Mouse (Mus musculus): ENCODE measurements around the gene Slc25a26. TPM values are rescaled to one million over a fixed set of nuclear protein-coding genes. Genes with fewer than 3 reads are reported as not detected.

Slc25a26 gene
- 7.0 and 7.4 TPM in 2 replicates for polyA plus RNA-seq (2014; fragmentation: Nextera tagmentation; extraction: Ambion mirVana)

- under 1% methylated on average over 37 of the region's 37 CpGs for WGBS
- DNase-seq (ENCODE audit: low spot score) (peak; percentile 93), ATAC-seq (replicated peaks; ENCODE audit: low FRiP score) (peak; percentile 95)
- no peaks in the 10 kb centered on the region for H3K9me3 ChIP-seq (ENCODE audit: control insufficient read depth, low read length)
- peak within 1 kb of the TSS; percentile 53 for H3K4me3 ChIP-seq (ENCODE audit: low read depth, low read length)
- no peaks in the 10 kb centered on the region for H3K36me3 ChIP-seq (ENCODE audit: control insufficient read depth, insufficient read depth, low read length)
- H3K27me3 ChIP-seq (ENCODE audit: control insufficient read depth, insufficient read depth, low read length): no peaks in the 10 kb centered on the region
- peak within 1 kb of the TSS; percentile 61 for H3K4me2 ChIP-seq (ENCODE audit: low read depth, low read length, severe bottlenecking)
- no peaks in the 10 kb centered on the region; the same call in 1 of the 2 replicates for H3K4me1 ChIP-seq (replicated peaks; ENCODE audit: control insufficient read depth, insufficient read depth, low read length)
- H3K9ac ChIP-seq (ENCODE audit: low read length): peak within 1 kb of the TSS; percentile 55
- H3K27ac ChIP-seq (ENCODE audit: low read depth, low read length): no peak within 1 kb of the TSS
These were observed at the start of gene Slc25a26 for GRCm38 (mm10) chr6:94499897-94500623. Gene Slc25a26, plus strand, starts transcription at chr6:94500331.

GRCm38 (mm10) chr6:94464037-94464891, 35.9 kb upstream of the Slc25a26 start:
- H3K27me3 ChIP-seq (ENCODE audit: control insufficient read depth, insufficient read depth, low read length): no peaks in the 10 kb centered on the region
- WGBS: 4% methylated on average over 12 of the region's 12 CpGs
- no peaks in the 10 kb centered on the region for H3K9me3 ChIP-seq (ENCODE audit: control insufficient read depth, low read length)
- peak overlapping the region; percentile 51; the same call in 1 of the 2 replicates for H3K27ac ChIP-seq (ENCODE audit: low read depth, low read length)
- peak; percentile 72 for DNase-seq (ENCODE audit: low spot score)
- peaks cover 6% of the 10 kb centered on the region; the same call in 1 of the 2 replicates for H3K4me1 ChIP-seq (replicated peaks; ENCODE audit: control insufficient read depth, insufficient read depth, low read length)
- ATAC-seq (replicated peaks; ENCODE audit: low FRiP score): peak; percentile 93
- H3K4me2 ChIP-seq (ENCODE audit: low read depth, low read length, severe bottlenecking): peak overlapping the region; percentile 44
- peak overlapping the region; percentile 43; the same call in 1 of the 2 replicates for H3K9ac ChIP-seq (ENCODE audit: low read length)
- no peaks in the 10 kb centered on the region for H3K36me3 ChIP-seq (ENCODE audit: control insufficient read depth, insufficient read depth, low read length)
- H3K4me3 ChIP-seq (ENCODE audit: low read depth, low read length): peak overlapping the region; percentile 15; the same call in 1 of the 2 replicates

GRCm38 (mm10) chr6:94466508-94467205, 33.5 kb upstream of the Slc25a26 start:
- no peak for DNase-seq (ENCODE audit: low spot score)
- H3K9ac ChIP-seq (ENCODE audit: low read length): no peak overlapping the region
- no peak overlapping the region for H3K27ac ChIP-seq (ENCODE audit: low read depth, low read length)
- H3K36me3 ChIP-seq (ENCODE audit: control insufficient read depth, insufficient read depth, low read length): no peaks in the 10 kb centered on the region
- no peak for ATAC-seq (replicated peaks; ENCODE audit: low FRiP score)
- WGBS: 64% methylated on average over 5 of the region's 5 CpGs
- H3K27me3 ChIP-seq (ENCODE audit: control insufficient read depth, insufficient read depth, low read length): no peaks in the 10 kb centered on the region
- peaks cover 6% of the 10 kb centered on the region; the same call in 1 of the 2 replicates for H3K4me1 ChIP-seq (replicated peaks; ENCODE audit: control insufficient read depth, insufficient read depth, low read length)
- H3K4me3 ChIP-seq (ENCODE audit: low read depth, low read length): no peak overlapping the region
- H3K9me3 ChIP-seq (ENCODE audit: control insufficient read depth, low read length): no peaks in the 10 kb centered on the region
- no peak overlapping the region for H3K4me2 ChIP-seq (ENCODE audit: low read depth, low read length, severe bottlenecking)

GRCm38 (mm10) chr6:94492739-94493138, 7.4 kb upstream of the Slc25a26 start:
- no peak overlapping the region for H3K9ac ChIP-seq (ENCODE audit: low read length)
- H3K4me1 ChIP-seq (replicated peaks; ENCODE audit: control insufficient read depth, insufficient read depth, low read length): no peaks in the 10 kb centered on the region
- no peak overlapping the region for H3K27ac ChIP-seq (ENCODE audit: low read depth, low read length)
- DNase-seq (ENCODE audit: low spot score) (no peak), ATAC-seq (replicated peaks; ENCODE audit: low FRiP score) (no peak)
- no peaks in the 10 kb centered on the region for H3K36me3 ChIP-seq (ENCODE audit: control insufficient read depth, insufficient read depth, low read length)
- no peaks in the 10 kb centered on the region for H3K9me3 ChIP-seq (ENCODE audit: control insufficient read depth, low read length)
- H3K4me2 ChIP-seq (ENCODE audit: low read depth, low read length, severe bottlenecking): no peak overlapping the region
- no peaks in the 10 kb centered on the region for H3K27me3 ChIP-seq (ENCODE audit: control insufficient read depth, insufficient read depth, low read length)
- no peak overlapping the region for H3K4me3 ChIP-seq (ENCODE audit: low read depth, low read length)
- WGBS: 66% methylated on average over 2 of the region's 2 CpGs

GRCm38 (mm10) chr6:94503963-94504362, 3.8 kb downstream of the Slc25a26 start:
- ATAC-seq (replicated peaks; ENCODE audit: low FRiP score) (no peak), DNase-seq (ENCODE audit: low spot score) (no peak)
- Histone ChIP-seq H3K27ac (ENCODE audit: low read depth, low read length) (no peak overlapping the region), H3K36me3 (ENCODE audit: control insufficient read depth, insufficient read depth, low read length) (no peaks in the 10 kb centered on the region), H3K27me3 (ENCODE audit: control insufficient read depth, insufficient read depth, low read length) (no peaks in the 10 kb centered on the region), H3K4me2 (ENCODE audit: low read depth, low read length, severe bottlenecking) (no peak overlapping the region), H3K9ac (ENCODE audit: low read length) (no peak overlapping the region), H3K4me1 (replicated peaks; ENCODE audit: control insufficient read depth, insufficient read depth, low read length) (no peaks in the 10 kb centered on the region; the same call in 1 of the 2 replicates), H3K4me3 (ENCODE audit: low read depth, low read length) (no peak overlapping the region), H3K9me3 (ENCODE audit: control insufficient read depth, low read length) (no peaks in the 10 kb centered on the region)
- 67% methylated on average over 6 of the region's 6 CpGs for whole genome bisulfite sequencing

GRCm38 (mm10) chr6:94507921-94508320, 7.8 kb downstream of the Slc25a26 start:
- H3K4me2 ChIP-seq (ENCODE audit: low read depth, low read length, severe bottlenecking): no peak overlapping the region
- no peak for ATAC-seq (replicated peaks; ENCODE audit: low FRiP score)

GRCm38 (mm10) chr6:94508807-94509206, 8.7 kb downstream of the Slc25a26 start:
- Histone ChIP-seq H3K36me3 (ENCODE audit: control insufficient read depth, insufficient read depth, low read length) (no peaks in the 10 kb centered on the region), H3K9ac (ENCODE audit: low read length) (no peak overlapping the region), H3K27me3 (ENCODE audit: control insufficient read depth, insufficient read depth, low read length) (no peaks in the 10 kb centered on the region), H3K27ac (ENCODE audit: low read depth, low read length) (no peak overlapping the region), H3K4me3 (ENCODE audit: low read depth, low read length) (no peak overlapping the region), H3K9me3 (ENCODE audit: control insufficient read depth, low read length) (no peaks in the 10 kb centered on the region), H3K4me1 (replicated peaks; ENCODE audit: control insufficient read depth, insufficient read depth, low read length) (no peaks in the 10 kb centered on the region), H3K4me2 (ENCODE audit: low read depth, low read length, severe bottlenecking) (no peak overlapping the region)
- DNase-seq (ENCODE audit: low spot score): no peak
- 77% methylated on average over 2 of the region's 2 CpGs for WGBS
- ATAC-seq (replicated peaks; ENCODE audit: low FRiP score): no peak

More at GRCm38 (mm10) chr6:94507921-94508320, 7.8 kb downstream of the Slc25a26 start:
- Histone ChIP-seq H3K9ac (ENCODE audit: low read length) (no peak overlapping the region), H3K36me3 (ENCODE audit: control insufficient read depth, insufficient read depth, low read length) (no peaks in the 10 kb centered on the region), H3K27ac (ENCODE audit: low read depth, low read length) (no peak overlapping the region), H3K4me3 (ENCODE audit: low read depth, low read length) (no peak overlapping the region), H3K27me3 (ENCODE audit: control insufficient read depth, insufficient read depth, low read length) (no peaks in the 10 kb centered on the region), H3K4me1 (replicated peaks; ENCODE audit: control insufficient read depth, insufficient read depth, low read length) (no peaks in the 10 kb centered on the region), H3K9me3 (ENCODE audit: control insufficient read depth, low read length) (no peaks in the 10 kb centered on the region)
- WGBS: 85% methylated on average over 6 of the region's 6 CpGs
- no peak for DNase-seq (ENCODE audit: low spot score)

- no peaks in the 10 kb centered on the region for H3K9me3 ChIP-seq (ENCODE audit: control insufficient read depth, low read length)
- DNase-seq (ENCODE audit: low spot score): no peak
- H3K4me3 ChIP-seq (ENCODE audit: low read depth, low read length): no peak overlapping the region
- WGBS: 79% methylated on average over 6 of the region's 6 CpGs
- H3K4me2 ChIP-seq (ENCODE audit: low read depth, low read length, severe bottlenecking): no peak overlapping the region
- no peaks in the 10 kb centered on the region for H3K27me3 ChIP-seq (ENCODE audit: control insufficient read depth, insufficient read depth, low read length)
- H3K9ac ChIP-seq (ENCODE audit: low read length): no peak overlapping the region
- H3K27ac ChIP-seq (ENCODE audit: low read depth, low read length): no peak overlapping the region
- no peak for ATAC-seq (replicated peaks; ENCODE audit: low FRiP score)
- no peaks in the 10 kb centered on the region for H3K36me3 ChIP-seq (ENCODE audit: control insufficient read depth, insufficient read depth, low read length)
- H3K4me1 ChIP-seq (replicated peaks; ENCODE audit: control insufficient read depth, insufficient read depth, low read length): no peaks in the 10 kb centered on the region
These were observed 9.1 kb downstream of the Slc25a26 start for GRCm38 (mm10) chr6:94509220-94509619.

Measured in forebrain, embryonic 11.5 days (tissue).